Mouse (Mus musculus) cerebellum, postnatal 4 days (tissue): Measurements from ENCODE around the gene Cyp2u1.

Source experiments
- DNase-seq, 2 experiments: peaks; one replicate each; pipeline ENCODE4 v3.0.0; 2022; ENCODE audit warnings: low spot score in 2 of 2, mixed read lengths in 1 of 2

The Cyp2u1 gene

GRCm38 (mm10) chr3:131255399-131255981 lies 47.5 kb downstream of the Cyp2u1 start:
- DNase-seq = no peak

DNA sequence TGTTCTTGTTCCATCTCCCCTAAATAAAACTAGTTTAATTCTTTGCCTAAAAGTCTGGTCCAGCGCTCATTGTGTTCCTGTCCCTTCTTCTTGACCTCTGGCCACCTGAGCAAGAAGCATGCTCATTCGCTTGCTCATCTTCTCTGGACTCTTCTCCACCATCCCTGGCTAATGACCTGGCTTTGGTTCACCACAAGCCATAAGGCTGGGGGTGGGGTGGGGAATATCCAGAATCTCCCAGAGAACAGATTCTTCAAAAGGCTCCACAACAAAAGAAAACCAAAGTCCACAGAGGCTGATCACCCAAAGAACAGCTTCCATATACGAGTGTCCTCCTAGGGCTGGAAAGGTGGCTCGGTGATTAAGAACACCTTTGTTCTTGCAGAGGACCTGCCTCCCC lies 48.0 kb downstream of the Cyp2u1 start:
- no peak for DNase-seq

GRCm38 (mm10) chr3:131251601-131252000 lies 51.4 kb downstream of the Cyp2u1 start:
- no peak for DNase-seq

GRCm38 (mm10) chr3:131250978-131251377 lies 52.0 kb downstream of the Cyp2u1 start:
- no peak for DNase-seq

- DNase-seq = no peak
Observed at GRCm38 (mm10) chr3:131250283-131250682, 52.7 kb downstream of the Cyp2u1 start.

DNA sequence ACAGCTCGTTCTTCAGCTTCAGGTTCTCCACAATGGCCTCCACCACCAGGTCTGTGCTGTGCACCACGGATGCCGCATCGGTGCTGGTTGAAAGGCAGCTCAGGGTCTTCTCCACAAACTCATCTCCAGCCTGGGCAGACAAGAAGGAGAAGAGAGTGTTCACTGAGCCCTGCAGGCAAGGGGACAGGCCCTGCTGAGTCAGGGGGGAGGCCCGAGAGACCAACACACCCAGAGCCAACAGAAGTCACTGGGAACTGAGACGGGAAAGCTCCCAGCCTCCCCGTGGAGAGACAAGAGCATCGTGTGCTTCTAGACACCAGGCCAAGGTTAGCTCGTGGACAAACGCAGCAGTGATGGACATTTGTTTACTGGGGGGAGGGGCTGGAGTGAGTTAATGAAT lies 54.6 kb downstream of the Cyp2u1 start:
- DNase-seq = no peak

- no peak for DNase-seq
Observed at GRCm38 (mm10) chr3:131247851-131248250, 55.2 kb downstream of the Cyp2u1 start.

- no peak for DNase-seq
Observed at GRCm38 (mm10) chr3:131247447-131247846, 55.6 kb downstream of the Cyp2u1 start.

GRCm38 (mm10) chr3:131246579-131247046 lies 56.4 kb downstream of the Cyp2u1 start:
- DNase-seq = no peak

DNA sequence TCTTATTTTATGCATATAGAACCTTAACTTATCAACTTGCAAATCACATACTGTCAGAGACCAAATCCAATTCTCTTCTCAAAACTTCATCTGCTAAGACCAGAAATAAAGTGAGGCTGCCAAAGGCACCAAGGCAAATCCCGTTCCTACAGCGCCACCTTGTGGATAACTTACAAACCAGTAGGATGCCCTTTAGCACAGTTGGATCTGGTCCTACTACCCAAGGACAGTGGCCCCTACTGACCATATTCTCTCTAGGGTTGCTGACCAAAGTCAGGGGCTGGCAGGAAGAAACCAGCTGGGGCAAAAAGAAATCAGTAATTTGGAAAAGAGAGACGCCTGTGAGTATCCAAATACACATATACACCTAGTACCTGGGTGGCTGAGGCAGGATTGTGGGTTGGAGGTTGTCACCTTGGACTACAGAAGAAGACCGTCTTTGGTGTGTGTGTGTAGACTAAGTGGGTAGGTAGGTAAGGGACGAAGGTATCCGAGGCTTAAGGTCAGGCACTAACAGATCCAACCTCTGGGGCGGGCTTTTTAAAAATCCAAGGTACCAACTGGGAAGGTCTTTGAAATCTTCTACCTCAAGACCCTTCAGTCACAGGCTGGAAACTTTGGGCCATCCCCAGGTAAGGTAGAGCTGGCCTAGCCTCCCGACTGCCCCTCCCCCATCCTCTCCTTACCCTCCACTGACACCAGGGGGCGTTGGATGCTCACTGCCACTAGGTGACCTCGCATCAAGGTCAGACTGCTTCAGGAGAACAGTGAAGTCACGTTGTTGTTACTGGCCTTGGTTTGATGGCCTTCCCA lies 57.1 kb downstream of the Cyp2u1 start:
- peak; percentile 33 to 62 for DNase-seq
